Mouse (Mus musculus) G1E (cell line): Measurements from ENCODE around the gene Ralgapa1. TPM values are rescaled to one million over a fixed set of nuclear protein-coding genes. Genes with fewer than 3 reads are reported as not detected.
A peak's percentile ranks its signal among the peaks of the same experiment; 100 is the strongest.
"Not testable (repeated sequence)": the region's sequence is repeated elsewhere in the genome, so short reads cannot be mapped to it uniquely, and the experiment has no call there.

Experiments used
- ATAC-seq: 2 replicates; pipeline ENCODE4 v1.8.0; 2016; ENCODE audit warnings: mild to moderate bottlenecking; ENCODE audit not compliant: insufficient number of reproducible peaks, poor library complexity, low FRiP score, severe bottlenecking; ENCODE audit errors: extremely low read depth
- DNase-seq: peaks from one replicate; pipeline ENCODE4 v3.0.0; 2012; ENCODE audit warnings: low spot score
- H3K27me3 ChIP-seq: 2 replicates; pipeline ENCODE4 v1.6.1; 2012; ENCODE audit warnings: mild to moderate bottlenecking, low read length, inconsistent platforms; ENCODE audit not compliant: insufficient read depth
- H3K36me3 ChIP-seq: replicated peaks from 2 replicates; pipeline ENCODE3; 2012; ENCODE audit warnings: mild to moderate bottlenecking, inconsistent platforms
- H3K4me1 ChIP-seq: 2 replicates; pipeline ENCODE4 v1.6.1; 2012; ENCODE audit warnings: low read depth, low read length, inconsistent platforms, mixed read lengths; ENCODE audit not compliant: insufficient read depth
- H3K4me3 ChIP-seq: 2 replicates; pipeline ENCODE4 v1.5.1; 2012; ENCODE audit warnings: low read depth, mild to moderate bottlenecking, inconsistent platforms, low read length, moderate library complexity, mixed read lengths
- H3K9me3 ChIP-seq: replicated peaks from 2 replicates; pipeline ENCODE4 v1.6.1; 2012; ENCODE audit warnings: inconsistent platforms
- CTCF ChIP-seq: IDR thresholded peaks from 2 replicates; pipeline ENCODE4 v1.5.1; 2012; ENCODE audit warnings: low read depth, low read length, inconsistent platforms, mixed read lengths
- GATA1 ChIP-seq: IDR thresholded peaks from 2 replicates; pipeline ENCODE4 v1.6.1; 2012; ENCODE audit warnings: borderline replicate concordance, low read length, inconsistent platforms, mixed read lengths
- GATA2 ChIP-seq: IDR thresholded peaks from 2 replicates; pipeline ENCODE4 v1.6.1; 2012; ENCODE audit warnings: low read depth, low read length, inconsistent platforms, borderline replicate concordance
- POLR2AphosphoS5 ChIP-seq: IDR thresholded peaks from 2 replicates; pipeline ENCODE4 v1.6.1; 2012; ENCODE audit warnings: low read depth, low read length, inconsistent platforms; ENCODE audit not compliant: insufficient replicate concordance
- TAL1 ChIP-seq: conservative IDR thresholded peaks from 2 replicates; pipeline ENCODE4 v1.6.1; 2012; ENCODE audit warnings: low read depth, low read length, inconsistent platforms, mixed read lengths
- polyA plus RNA-seq: library from polyadenylated mRNA; stranded (reverse); fragments of >175 nt; gene quantifications from 2 replicates; pipeline ENCODE4 v1.2.3, GENCODE M21; 2012
- total RNA-seq, 2 experiments: library from RNA; stranded (forward) in 1 of 2; stranded (reverse) in 1 of 2; fragments of 200-1000 nt in 1 of 2; fragments of >200 nt in 1 of 2; fragmentation: Nextera tagmentation in 1 of 2; gene quantifications; 2 replicates each; pipeline ENCODE4 v1.2.3; 2014 to 2017

The Ralgapa1 gene
- total and polyA plus RNA-seq, 3 experiments: 13.3 to 169 (median 57.9) TPM

DNA sequence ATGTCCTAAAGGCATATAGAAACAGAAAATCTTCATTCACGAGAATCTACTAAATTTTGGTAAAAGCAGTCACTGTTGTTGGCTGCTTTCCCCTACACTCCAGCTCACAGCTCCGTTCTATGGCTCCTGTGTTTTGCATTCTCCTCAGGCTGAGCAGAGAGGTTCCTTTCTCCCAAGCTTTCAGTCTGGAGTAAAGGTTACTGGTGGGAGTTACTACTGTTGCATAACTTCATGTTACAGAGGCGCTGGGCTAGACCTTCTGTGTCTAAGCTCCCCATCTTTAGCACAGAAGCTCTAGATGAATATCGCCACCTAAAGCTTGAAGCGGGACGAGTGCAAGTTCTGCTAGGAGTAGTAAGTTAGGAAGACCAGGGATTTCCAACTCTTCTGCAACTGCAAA lies 154.3 kb downstream of the Ralgapa1 start:
- H3K27me3 ChIP-seq: no peaks in the 10 kb centered on the region
- no peak for TF ChIP-seq CTCF
- TF ChIP-seq GATA1: no peak
- no peak for TF ChIP-seq TAL1
- no peak for TF ChIP-seq POLR2AphosphoS5
- TF ChIP-seq GATA2: no peak
- H3K9me3 ChIP-seq: no peaks in the 10 kb centered on the region
- no peak overlapping the region for H3K4me3 ChIP-seq
- peaks cover 3% of the 10 kb centered on the region; the same call in 1 of the 2 replicates for H3K4me1 ChIP-seq
- no peak for ATAC-seq
- peaks cover 45% of the 10 kb centered on the region for H3K36me3 ChIP-seq
- no peak for DNase-seq

DNA sequence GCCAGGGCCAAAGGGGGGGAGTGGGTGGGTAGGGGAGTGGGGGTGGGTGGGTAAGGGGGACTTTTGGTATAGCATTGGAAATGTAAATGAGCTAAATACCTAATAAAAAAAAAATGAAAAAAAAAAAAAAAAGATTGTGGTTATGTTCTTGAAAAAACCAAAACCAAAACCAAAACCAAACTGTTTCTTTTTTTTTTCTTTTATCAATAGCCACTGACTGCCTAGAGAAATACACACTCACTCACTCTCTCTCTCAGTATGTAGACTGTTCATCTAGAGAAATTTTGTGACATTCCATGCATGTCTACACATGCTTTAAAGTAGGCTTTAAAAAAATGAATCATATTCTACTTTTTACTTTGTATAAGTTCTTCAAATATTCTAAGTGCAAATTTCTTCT lies 157.8 kb downstream of the Ralgapa1 start:
- H3K4me1 ChIP-seq, DNase-seq, H3K27me3 ChIP-seq, H3K4me3 ChIP-seq, ATAC-seq, H3K9me3 ChIP-seq: not testable (repeated sequence)
- H3K36me3 ChIP-seq: peaks cover 52% of the 10 kb centered on the region

DNA sequence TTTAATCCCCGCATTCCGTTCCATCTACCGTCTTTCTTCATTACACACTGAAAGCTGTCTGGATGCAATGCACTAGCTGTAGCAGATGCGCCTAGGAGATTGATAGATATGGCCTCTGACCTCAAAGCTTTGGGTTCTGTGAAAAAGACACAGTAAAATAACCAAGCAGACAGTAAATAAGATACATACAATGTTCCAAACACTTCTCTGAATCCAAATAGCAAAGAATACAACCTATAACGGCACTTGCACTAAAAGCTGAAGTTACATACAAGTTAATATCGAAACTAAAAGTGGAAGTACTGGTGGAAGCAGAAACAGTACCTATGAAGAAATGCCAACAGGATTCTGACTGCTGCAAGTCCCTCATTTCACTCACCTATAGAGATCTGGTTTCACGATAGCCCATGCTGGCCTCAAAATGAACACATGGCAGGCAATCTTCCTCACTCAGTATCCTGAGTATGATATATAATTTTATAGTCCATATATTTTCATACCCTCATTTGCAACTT lies 172.9 kb downstream of the Ralgapa1 start:
- TF ChIP-seq GATA2 (no peak), GATA1 (no peak)
- no peak for DNase-seq
- Histone ChIP-seq H3K36me3 (peaks cover 28% of the 10 kb centered on the region), H3K4me1 (no peaks in the 10 kb centered on the region; the same call in 1 of the 2 replicates), H3K9me3 (no peaks in the 10 kb centered on the region), H3K4me3 (no peak overlapping the region), H3K27me3 (no peaks in the 10 kb centered on the region)
- no peak for ATAC-seq

DNA sequence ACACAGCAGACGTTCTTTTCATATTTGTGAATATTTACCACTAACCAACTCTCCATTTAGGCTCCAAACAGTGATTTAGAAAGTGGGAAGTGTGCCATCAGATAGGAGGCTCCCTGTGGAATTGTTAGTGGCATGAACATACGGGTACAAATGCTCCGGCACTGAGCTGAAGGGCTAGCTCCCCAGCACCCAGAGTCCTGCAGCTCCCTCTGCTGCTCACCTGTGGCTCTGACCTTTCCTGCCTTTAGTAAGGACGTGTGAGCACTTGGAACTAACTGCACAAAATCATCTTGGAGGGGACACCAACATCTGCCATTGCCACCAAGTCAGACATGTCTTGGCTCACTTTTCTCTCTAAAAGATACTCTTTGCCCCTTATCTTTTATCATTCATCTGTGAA lies 194.3 kb downstream of the Ralgapa1 start:
- Histone ChIP-seq H3K27me3 (no peaks in the 10 kb centered on the region), H3K9me3 (no peaks in the 10 kb centered on the region), H3K4me1 (peaks cover 8% of the 10 kb centered on the region), H3K4me3 (no peak overlapping the region), H3K36me3 (peaks cover 21% of the 10 kb centered on the region)
- ATAC-seq (no peak), DNase-seq (no peak)
- no peak for TF ChIP-seq GATA1
- no peak for TF ChIP-seq POLR2AphosphoS5
- 0 out of 2 replicates have a peak, but pooled peaks have one; percentile 10 for TF ChIP-seq CTCF

DNA sequence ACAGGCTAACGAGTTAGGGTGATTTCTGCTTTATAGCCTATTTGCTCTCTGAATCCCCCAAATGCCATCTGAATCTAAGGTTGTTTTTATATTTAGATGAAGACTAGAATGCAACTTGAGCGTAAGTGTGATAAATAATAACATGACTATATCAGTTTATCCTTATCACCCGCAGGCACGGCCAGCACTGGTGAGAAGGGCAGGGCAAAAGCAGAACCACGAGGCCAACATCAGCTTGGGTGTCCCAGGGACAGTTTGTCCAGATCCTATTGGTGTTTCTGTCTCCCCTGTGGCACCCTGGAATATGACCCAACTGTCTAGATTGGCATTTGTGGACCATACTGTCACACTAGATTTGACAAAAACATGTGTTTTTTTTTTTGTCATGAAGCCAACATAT lies 197.7 kb downstream of the Ralgapa1 start:
- Histone ChIP-seq H3K4me1 (peaks cover 8% of the 10 kb centered on the region), H3K36me3 (peaks cover 27% of the 10 kb centered on the region), H3K9me3 (no peaks in the 10 kb centered on the region), H3K27me3 (no peaks in the 10 kb centered on the region), H3K4me3 (no peak overlapping the region)
- ATAC-seq: no peak
- TF ChIP-seq TAL1 (no peak), GATA1 (no peak)
- no peak for DNase-seq

DNA sequence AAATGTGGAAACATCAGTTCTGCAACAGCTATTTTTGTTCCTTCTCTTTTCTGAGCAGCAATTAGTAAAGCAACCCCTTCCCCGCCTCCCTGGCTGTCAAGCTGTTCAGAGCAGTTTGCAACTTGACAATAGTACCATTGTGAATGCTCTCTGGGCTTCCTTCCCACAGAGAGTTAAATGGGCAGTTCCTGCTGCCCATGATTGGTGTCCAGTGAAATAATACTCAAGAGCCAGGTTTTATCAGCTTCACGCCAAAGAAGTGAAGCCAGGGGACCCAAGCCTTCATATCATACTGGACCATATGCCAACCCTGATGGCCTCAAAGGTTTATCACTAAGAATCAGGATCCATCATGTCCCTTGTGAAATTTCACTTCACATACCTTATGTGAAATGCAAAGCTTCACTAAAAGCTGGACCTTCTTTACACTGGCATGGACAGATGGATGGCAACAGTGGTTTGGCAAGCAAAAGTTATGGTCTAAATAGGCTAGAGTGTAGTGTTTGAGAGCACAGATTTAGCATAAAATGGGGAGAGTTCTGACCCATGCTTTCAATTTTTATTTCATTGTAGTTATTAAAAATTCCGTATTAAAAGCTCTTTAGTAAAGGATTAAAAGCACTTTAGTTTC lies 198.2 kb downstream of the Ralgapa1 start:
- DNase-seq: no peak
- no peak overlapping the region for H3K4me3 ChIP-seq
- no peak for TF ChIP-seq GATA1
- no peak for TF ChIP-seq GATA2
- no peak for TF ChIP-seq POLR2AphosphoS5
- no peak for TF ChIP-seq CTCF
- no peak for TF ChIP-seq TAL1

DNA sequence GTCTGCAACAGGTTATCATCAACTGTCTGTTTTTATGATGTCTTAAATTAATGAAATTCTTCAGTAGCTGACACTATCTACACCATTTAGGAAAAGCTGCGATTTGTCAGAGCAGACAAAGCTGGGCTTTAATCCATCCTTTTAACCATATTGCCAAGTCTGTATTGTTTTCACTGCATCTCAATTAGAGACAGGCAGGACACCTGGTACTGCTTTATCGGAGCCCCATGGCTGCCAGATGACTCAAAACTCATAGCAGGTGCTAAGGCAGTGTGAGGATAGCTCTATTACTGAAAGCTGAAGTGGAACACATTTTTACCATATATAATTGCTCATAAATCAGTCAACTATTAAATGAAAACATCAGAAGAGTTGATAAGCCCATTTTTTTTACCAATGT lies 200.6 kb downstream of the Ralgapa1 start:
- no peaks in the 10 kb centered on the region for H3K9me3 ChIP-seq
- no peak overlapping the region for H3K4me3 ChIP-seq
- H3K36me3 ChIP-seq: peaks cover 20% of the 10 kb centered on the region
- no peak for TF ChIP-seq CTCF
- no peak for TF ChIP-seq GATA2
- ATAC-seq (no peak), DNase-seq (no peak)
- H3K4me1 ChIP-seq: peaks cover 8% of the 10 kb centered on the region
- no peaks in the 10 kb centered on the region for H3K27me3 ChIP-seq

More for the DNA sequence above, 198.2 kb downstream of the Ralgapa1 start:
- no peak for ATAC-seq
- H3K27me3 ChIP-seq: no peaks in the 10 kb centered on the region
- H3K9me3 ChIP-seq: no peaks in the 10 kb centered on the region
- H3K4me1 ChIP-seq: peaks cover 8% of the 10 kb centered on the region
- peaks cover 27% of the 10 kb centered on the region for H3K36me3 ChIP-seq
